Mouse (Mus musculus) C2C12 (cell line): Measurements from ENCODE around the gene Gabrb2. TPM values are rescaled to one million over a fixed set of nuclear protein-coding genes. Genes with fewer than 3 reads are reported as not detected.

ENCODE experiments used
- H3K27me3 ChIP-seq: one replicate; pipeline ENCODE4 v1.6.1; 2011; ENCODE audit not compliant: control insufficient read depth, insufficient read depth, insufficient read length
- H3K36me3 ChIP-seq: one replicate; pipeline ENCODE4 v1.6.1; 2011; ENCODE audit not compliant: control insufficient read depth, insufficient read depth
- H3K4me3 ChIP-seq: one replicate; pipeline ENCODE4 v1.5.1; 2011; ENCODE audit warnings: mild to moderate bottlenecking, control low read depth; ENCODE audit not compliant: poor library complexity, insufficient read depth, severe bottlenecking
- H3K79me2 ChIP-seq: one replicate; pipeline ENCODE4 v1.6.1; 2011; ENCODE audit not compliant: control insufficient read depth, insufficient read depth
- H3K79me3 ChIP-seq: one replicate; pipeline ENCODE4 v1.6.1; 2011; ENCODE audit warnings: low read depth, control low read depth
- H3ac ChIP-seq: one replicate; pipeline ENCODE3; 2011; ENCODE audit warnings: low read depth; ENCODE audit not compliant: control insufficient read depth, insufficient read length
- CEBPB ChIP-seq: IDR thresholded peaks from one replicate; pipeline ENCODE4 v1.6.1; 2011; ENCODE audit warnings: low read depth, mild to moderate bottlenecking, control low read depth, moderate library complexity
- CTCF ChIP-seq: IDR thresholded peaks from one replicate; pipeline ENCODE4 v1.5.1; 2011; ENCODE audit not compliant: control insufficient read depth, insufficient read depth, insufficient read length
- FOSL1 ChIP-seq: IDR thresholded peaks from one replicate; pipeline ENCODE4 v1.8.0; 2011; ENCODE audit warnings: mild to moderate bottlenecking, low read length; ENCODE audit not compliant: poor library complexity, insufficient read depth, severe bottlenecking
- MAX ChIP-seq: IDR thresholded peaks from one replicate; pipeline ENCODE4 v1.6.1; 2011; ENCODE audit warnings: mild to moderate bottlenecking, control low read depth
- MYOD1 ChIP-seq: IDR thresholded peaks from one replicate; pipeline ENCODE4 v1.6.1; 2011; ENCODE audit warnings: low read depth; ENCODE audit not compliant: control insufficient read depth, insufficient read length
- MYOG ChIP-seq: IDR thresholded peaks from one replicate; pipeline ENCODE4 v1.6.1; 2011; ENCODE audit not compliant: control insufficient read depth, insufficient read length; ENCODE audit errors: extremely low read depth
- USF1 ChIP-seq: IDR thresholded peaks from one replicate; pipeline ENCODE4 v1.6.1; 2011; ENCODE audit warnings: low read depth, mild to moderate bottlenecking, control low read depth, moderate library complexity
- polyA plus RNA-seq: library from polyadenylated mRNA; unstranded; fragments of >200 nt; fragmentation: generic; extraction: Trizol; gene quantifications from one replicate; pipeline ENCODE4 v1.2.1, GENCODE M21; 2012; ENCODE audit warnings: missing spikeins

Gabrb2 gene
- polyA plus RNA-seq, 1 experiment = 0.27 TPM

- H3K4me3 ChIP-seq = no peak overlapping the region
- H3K79me2 ChIP-seq = no peaks in the 10 kb centered on the region
- TF ChIP-seq MYOG (no peak), MAX (no peak), CTCF (no peak), FOSL1 (no peak), CEBPB (no peak), USF1 (no peak), MYOD1 (no peak)
- no peaks in the 10 kb centered on the region for H3K27me3 ChIP-seq
- no peaks in the 10 kb centered on the region for H3K79me3 ChIP-seq
- H3K36me3 ChIP-seq = no peaks in the 10 kb centered on the region
- H3ac ChIP-seq = no peak overlapping the region
Observed at GRCm38 (mm10) chr11:42592418-42592817, 172.9 kb downstream of the Gabrb2 start.

- TF ChIP-seq CTCF = no peak
- no peak for TF ChIP-seq CEBPB
- H3K27me3 ChIP-seq = no peaks in the 10 kb centered on the region
- no peaks in the 10 kb centered on the region for H3K79me2 ChIP-seq
- no peak overlapping the region for H3ac ChIP-seq
- H3K36me3 ChIP-seq = no peaks in the 10 kb centered on the region
- H3K4me3 ChIP-seq = no peak overlapping the region
- H3K79me3 ChIP-seq = no peaks in the 10 kb centered on the region
Observed at GRCm38 (mm10) chr11:42606225-42606624, 186.7 kb downstream of the Gabrb2 start.

- no peak overlapping the region for H3K4me3 ChIP-seq
- H3K79me3 ChIP-seq = no peaks in the 10 kb centered on the region
- no peaks in the 10 kb centered on the region for H3K79me2 ChIP-seq
- H3K27me3 ChIP-seq = no peaks in the 10 kb centered on the region
- H3K36me3 ChIP-seq = no peaks in the 10 kb centered on the region
- H3ac ChIP-seq = no peak overlapping the region
- no peak for TF ChIP-seq MYOD1
- TF ChIP-seq CTCF = no peak
- no peak for TF ChIP-seq USF1
- no peak for TF ChIP-seq CEBPB
- no peak for TF ChIP-seq MYOG
- no peak for TF ChIP-seq FOSL1
- TF ChIP-seq MAX = no peak
Observed at GRCm38 (mm10) chr11:42609128-42609763, 189.7 kb downstream of the Gabrb2 start.

GRCm38 (mm10) chr11:42618195-42618594, 198.6 kb downstream of the Gabrb2 start:
- H3K79me2 ChIP-seq = no peaks in the 10 kb centered on the region
- H3K4me3 ChIP-seq = no peak overlapping the region
- H3K79me3 ChIP-seq = no peaks in the 10 kb centered on the region
- TF ChIP-seq MAX (no peak), CEBPB (no peak), MYOD1 (no peak), MYOG (no peak), CTCF (no peak), USF1 (no peak)
- no peak overlapping the region for H3ac ChIP-seq
- H3K36me3 ChIP-seq = no peaks in the 10 kb centered on the region
- H3K27me3 ChIP-seq = no peaks in the 10 kb centered on the region

GRCm38 (mm10) chr11:42621109-42621508, 201.6 kb downstream of the Gabrb2 start:
- H3K27me3 ChIP-seq = no peaks in the 10 kb centered on the region
- no peak for TF ChIP-seq CTCF
- TF ChIP-seq FOSL1 = no peak
- no peaks in the 10 kb centered on the region for H3K36me3 ChIP-seq

GRCm38 (mm10) chr11:42650111-42650510, 230.6 kb downstream of the Gabrb2 start:
- TF ChIP-seq CTCF (no peak), MYOD1 (no peak), USF1 (no peak), MAX (no peak), FOSL1 (no peak), MYOG (no peak), CEBPB (no peak)
- no peaks in the 10 kb centered on the region for H3K79me3 ChIP-seq
- H3K79me2 ChIP-seq = no peaks in the 10 kb centered on the region

More at GRCm38 (mm10) chr11:42621109-42621508, 201.6 kb downstream of the Gabrb2 start:
- H3ac ChIP-seq = no peak overlapping the region
- H3K4me3 ChIP-seq = no peak overlapping the region
- H3K79me3 ChIP-seq = no peaks in the 10 kb centered on the region
- H3K79me2 ChIP-seq = no peaks in the 10 kb centered on the region

More at GRCm38 (mm10) chr11:42650111-42650510, 230.6 kb downstream of the Gabrb2 start:
- Histone ChIP-seq H3K27me3 (no peaks in the 10 kb centered on the region), H3K36me3 (no peaks in the 10 kb centered on the region), H3ac (no peak overlapping the region), H3K4me3 (no peak overlapping the region)
